Mouse (Mus musculus) liver, embryonic 14.5 days (tissue): ENCODE results near the gene Mkrn3. TPM values are rescaled to one million over a fixed set of nuclear protein-coding genes. Genes with fewer than 3 reads are reported as not detected.

Source experiments
- ATAC-seq: fragments of 200-750 bp; cut with Nextera tagmentation; 2 replicates; pipeline ENCODE4 v1.8.0; 2017; ENCODE audit warnings: moderate number of reproducible peaks, mild to moderate bottlenecking, moderate library complexity; ENCODE audit not compliant: insufficient read depth
- DNase-seq, 3 experiments: peaks; one replicate each; pipeline ENCODE4 v3.0.0-alpha.2; 2012 to 2013; ENCODE audit warnings: low read depth in 3 of 3, low spot score in 3 of 3
- H3K27ac ChIP-seq: fragments of 300-500 bp; sonication (generic); 2 replicates; pipeline ENCODE4 v1.5.1; 2014; ENCODE audit warnings: moderate library complexity, mild to moderate bottlenecking, control low read depth, inconsistent platforms
- H3K27me3 ChIP-seq: fragments of 300-500 bp; sonication (generic); 2 replicates; pipeline ENCODE4 v1.6.1; 2014; ENCODE audit warnings: mild to moderate bottlenecking, low read length, moderate library complexity; ENCODE audit not compliant: control insufficient read depth, insufficient read depth
- H3K36me3 ChIP-seq: fragments of 300-500 bp; sonication (generic); replicated peaks from 2 replicates; pipeline ENCODE4 v1.6.1; 2014; ENCODE audit warnings: low read depth; ENCODE audit not compliant: control insufficient read depth, insufficient read depth
- H3K4me1 ChIP-seq, 2 experiments: fragments of 200-500 bp in 1 of 2; fragments of 300-500 bp in 1 of 2; sonication (generic) in 1 of 2; replicated peaks; 2 replicates each; pipeline ENCODE4 v1.6.1; 2012 to 2014; ENCODE audit warnings: antibody characterized with exemption in 1 of 2, inconsistent platforms in 1 of 2, low read length in 1 of 2; ENCODE audit not compliant: control insufficient read depth in 2 of 2, insufficient read depth in 2 of 2
- H3K4me2 ChIP-seq: fragments of 300-500 bp; sonication (generic); 2 replicates; pipeline ENCODE4 v1.6.1; 2014; ENCODE audit warnings: low read depth, mild to moderate bottlenecking, control low read depth, moderate library complexity
- H3K4me3 ChIP-seq, 2 experiments: fragments of 200-500 bp in 1 of 2; fragments of 300-500 bp in 1 of 2; sonication (generic) in 1 of 2; 2 replicates each; pipeline ENCODE4 v1.5.1; 2012 to 2014; ENCODE audit warnings: low read depth in 2 of 2, low read length in 2 of 2, mild to moderate bottlenecking in 2 of 2, control low read depth in 1 of 2, inconsistent platforms in 1 of 2, moderate library complexity in 1 of 2; ENCODE audit not compliant: insufficient read depth in 1 of 2
- H3K9ac ChIP-seq: fragments of 300-500 bp; sonication (generic); replicated peaks from 2 replicates; pipeline ENCODE4 v1.6.1; 2014; ENCODE audit warnings: mild to moderate bottlenecking, control low read depth, moderate library complexity
- H3K9me3 ChIP-seq: fragments of 300-500 bp; sonication (generic); 2 replicates; pipeline ENCODE4 v1.6.1; 2016; ENCODE audit warnings: low read length, mixed read lengths; ENCODE audit not compliant: control insufficient read depth
- CTCF ChIP-seq: IDR thresholded peaks from 2 replicates; pipeline ENCODE4 v1.5.1; 2016; ENCODE audit warnings: antibody characterized with exemption, low read depth, control low read depth
- EP300 ChIP-seq: IDR thresholded peaks from 2 replicates; pipeline ENCODE4 v1.6.1; 2016; ENCODE audit warnings: antibody characterized with exemption, low read depth
- WGBS: fragments of 180-500 bp; shearing (Covaris S2); extraction: QIAGEN DNeasy Blood & Tissue Kit; methylation state at CpG from one replicate; pipeline ENCODE4 v1.1.7; 2014; ENCODE audit not compliant: insufficient replicate concordance; 5-methylcytosine and 5-hydroxymethylcytosine counted together
- polyA plus RNA-seq, 2 experiments: library from polyadenylated mRNA; depleted of rRNA in 1 of 2; stranded (reverse) in 1 of 2; unstranded in 1 of 2; fragments of >200 nt; fragmentation: Nextera tagmentation in 1 of 2; extraction: Ambion mirVana in 1 of 2; gene quantifications; 2 replicates each; pipeline versions ENCODE4 v1.2.1 to v1.2.3; 2012 to 2014

Gene Mkrn3
- polyA plus RNA-seq, 2 experiments = 0.28 to 0.36 TPM

DNA sequence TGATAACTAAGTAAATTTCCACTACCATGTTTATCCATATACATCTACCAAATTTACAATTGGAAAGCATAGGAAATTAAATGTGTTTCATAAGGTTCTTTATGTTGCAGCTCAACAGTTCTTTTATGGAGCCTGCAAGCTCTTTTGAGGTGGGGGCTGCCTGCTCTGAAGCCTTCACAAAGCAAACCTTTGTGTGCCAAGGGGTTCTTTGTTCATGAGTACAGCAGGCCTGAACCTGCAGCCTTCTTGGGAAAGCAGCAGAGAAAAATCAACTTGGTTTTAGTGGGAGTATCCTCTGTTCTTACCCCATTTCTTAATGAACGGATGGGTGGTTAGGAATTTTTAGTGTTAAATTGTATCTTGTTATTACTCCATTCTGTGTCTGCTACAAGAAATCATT is 4.7 kb downstream of the Mkrn3 start:
- Histone ChIP-seq H3K27ac (no peak overlapping the region), H3K4me1 (no peaks in the 10 kb centered on the region), H3K27me3 (no peaks in the 10 kb centered on the region), H3K36me3 (no peaks in the 10 kb centered on the region), H3K9me3 (no peaks in the 10 kb centered on the region), H3K4me3 (no peak overlapping the region), H3K4me2 (no peak overlapping the region), H3K9ac (no peak overlapping the region)
- 56% methylated on average over 1 of the region's 1 CpGs for WGBS
- ATAC-seq (no peak), DNase-seq (no peak)
- TF ChIP-seq EP300 (no peak), CTCF (no peak)

DNA sequence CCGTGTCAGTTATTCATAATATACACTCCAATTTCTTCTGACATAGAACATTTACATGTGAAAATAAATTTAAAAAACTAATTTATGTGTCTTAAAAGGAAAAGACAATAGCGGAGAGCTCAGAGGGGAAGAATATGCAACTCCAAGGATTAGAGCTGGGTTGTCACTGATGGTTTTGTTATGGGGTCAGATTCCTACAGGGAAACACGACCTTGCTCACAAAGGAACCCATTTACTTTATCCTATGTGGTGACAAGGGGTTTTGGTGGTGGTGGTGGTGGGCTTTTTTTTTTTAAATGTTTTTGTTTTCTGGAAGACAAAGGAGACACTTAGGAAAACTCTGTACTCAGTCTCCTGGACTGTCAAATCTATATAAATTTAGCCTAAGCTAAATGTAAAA is 12.1 kb downstream of the Mkrn3 start:
- 46% methylated on average over 3 of the region's 3 CpGs for WGBS
- Histone ChIP-seq H3K9ac (no peak overlapping the region), H3K4me1 (no peaks in the 10 kb centered on the region), H3K4me3 (no peak overlapping the region), H3K27ac (no peak overlapping the region), H3K36me3 (no peaks in the 10 kb centered on the region), H3K27me3 (no peaks in the 10 kb centered on the region), H3K4me2 (no peak overlapping the region), H3K9me3 (no peaks in the 10 kb centered on the region)
- no peak for ATAC-seq
- TF ChIP-seq CTCF (no peak), EP300 (no peak)
- DNase-seq = no peak

DNA sequence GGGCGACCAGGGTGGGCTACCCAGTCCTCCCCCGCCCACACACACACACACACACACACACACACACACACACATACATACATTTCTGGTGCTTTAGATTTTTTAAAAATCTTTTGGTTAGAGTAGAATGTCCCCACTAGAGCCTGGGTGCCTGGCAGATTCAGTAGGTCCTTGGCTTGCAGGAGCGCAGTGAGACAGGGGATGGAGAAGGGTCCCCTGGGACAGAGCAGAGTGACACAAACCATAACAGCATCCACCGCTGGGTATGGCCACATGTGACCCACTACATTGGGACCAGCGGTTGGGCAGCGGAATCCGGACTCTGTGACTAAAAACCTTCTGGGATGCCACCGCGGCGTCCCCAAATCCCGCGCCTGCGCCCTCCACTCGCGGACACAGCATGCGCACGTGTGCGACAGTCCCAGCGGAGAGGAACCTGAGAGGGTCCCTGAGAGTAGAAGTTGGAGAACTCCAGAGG is 13.3 kb downstream of the Mkrn3 start:
- Histone ChIP-seq H3K9ac (no peak overlapping the region), H3K4me1 (no peaks in the 10 kb centered on the region), H3K9me3 (no peaks in the 10 kb centered on the region), H3K4me2 (no peak overlapping the region), H3K36me3 (no peaks in the 10 kb centered on the region), H3K27me3 (no peaks in the 10 kb centered on the region), H3K27ac (no peak overlapping the region), H3K4me3 (no peak overlapping the region)
- WGBS = 50% methylated on average over 19 of the region's 19 CpGs
- DNase-seq (no peak), ATAC-seq (no peak)
- TF ChIP-seq EP300 (no peak), CTCF (no peak)

- DNase-seq = no peak
- no peaks in the 10 kb centered on the region for H3K36me3 ChIP-seq
- no peak overlapping the region for H3K9ac ChIP-seq
- WGBS = 35% methylated on average over 1 of the region's 1 CpGs
- H3K4me1 ChIP-seq = no peaks in the 10 kb centered on the region
- H3K27me3 ChIP-seq = no peaks in the 10 kb centered on the region
- no peak for TF ChIP-seq CTCF
- no peak for TF ChIP-seq EP300
- H3K4me3 ChIP-seq = no peak overlapping the region
- no peaks in the 10 kb centered on the region for H3K9me3 ChIP-seq
- no peak overlapping the region for H3K4me2 ChIP-seq
- ATAC-seq = no peak
- no peak overlapping the region for H3K27ac ChIP-seq
These were observed 27.7 kb downstream of the Mkrn3 start for GRCm38 (mm10) chr7:62392202-62392601.

DNA sequence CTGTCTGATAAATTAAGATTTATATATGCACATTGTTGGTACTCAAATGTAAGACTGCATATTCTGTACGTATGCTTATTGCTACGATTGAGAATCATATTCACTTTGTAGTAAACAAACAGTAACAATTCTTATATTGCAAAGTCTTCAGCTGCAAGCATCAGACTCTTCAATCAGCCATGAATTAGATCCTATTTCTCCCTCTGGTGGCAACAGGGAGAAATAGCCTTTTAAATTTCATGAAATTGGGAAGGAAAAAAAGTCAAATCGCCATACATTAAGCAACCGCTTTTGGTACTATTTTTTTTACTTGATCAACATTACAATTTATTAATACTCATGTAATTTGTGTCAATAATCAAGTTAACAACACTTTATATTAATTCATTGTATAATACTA is 31.6 kb downstream of the Mkrn3 start:
- TF ChIP-seq CTCF (no peak), EP300 (no peak)
- DNase-seq (no peak), ATAC-seq (no peak)
- Histone ChIP-seq H3K9ac (no peak overlapping the region), H3K4me1 (no peaks in the 10 kb centered on the region), H3K27ac (no peak overlapping the region), H3K9me3 (no peaks in the 10 kb centered on the region), H3K4me2 (no peak overlapping the region), H3K4me3 (no peak overlapping the region), H3K27me3 (no peaks in the 10 kb centered on the region), H3K36me3 (no peaks in the 10 kb centered on the region)
- 26% methylated on average over 4 of the region's 4 CpGs for WGBS
